Mouse (Mus musculus): ENCODE results near the gene Lamc1. TPM values are rescaled to one million over a fixed set of nuclear protein-coding genes. Genes with fewer than 3 reads are reported as not detected.
"Not testable (repeated sequence)": the region's sequence is repeated elsewhere in the genome, so short reads cannot be mapped to it uniquely, and the experiment has no call there.

The Lamc1 gene
- polyA plus RNA-seq, 1 experiment from 2014 or later: 32.4 TPM

GRCm38 (mm10) chr1:153297774-153298363, 34.7 kb downstream of the Lamc1 start:
- not testable (repeated sequence) for H3K4me3 ChIP-seq (replicated peaks); ATAC-seq (ENCODE audit: insufficient number of reproducible peaks, insufficient read depth, low FRiP score, low TSS enrichment, low read depth); H3K27me3 ChIP-seq; H3K9ac ChIP-seq (replicated peaks); H3K9me3 ChIP-seq; H3K36me3 ChIP-seq; H3K27ac ChIP-seq; H3K4me1 ChIP-seq (replicated peaks); H3K4me2 ChIP-seq
- 92% methylated on average over 4 of the region's 4 CpGs for WGBS

GRCm38 (mm10) chr1:153296035-153296434, 36.6 kb downstream of the Lamc1 start:
- Histone ChIP-seq H3K27me3 (no peaks in the 10 kb centered on the region), H3K4me1 (replicated peaks) (peaks cover 20% of the 10 kb centered on the region), H3K27ac (no peak overlapping the region), H3K4me2 (no peak overlapping the region), H3K9me3 (no peaks in the 10 kb centered on the region), H3K36me3 (no peaks in the 10 kb centered on the region), H3K9ac (replicated peaks) (no peak overlapping the region), H3K4me3 (replicated peaks) (no peak overlapping the region)
- no peak for ATAC-seq (ENCODE audit: insufficient number of reproducible peaks, insufficient read depth, low FRiP score, low TSS enrichment, low read depth)
- 83% methylated on average over 6 of the region's 6 CpGs for WGBS

GRCm38 (mm10) chr1:153292892-153293291, 39.7 kb downstream of the Lamc1 start:
- peaks cover 22% of the 10 kb centered on the region for H3K4me1 ChIP-seq (replicated peaks)
- WGBS: 55% methylated on average over 5 of the region's 5 CpGs
- no peaks in the 10 kb centered on the region for H3K9me3 ChIP-seq
- no peak overlapping the region for H3K4me2 ChIP-seq
- no peak overlapping the region for H3K27ac ChIP-seq
- no peak overlapping the region for H3K4me3 ChIP-seq (replicated peaks)
- H3K9ac ChIP-seq (replicated peaks): no peak overlapping the region
- ATAC-seq (ENCODE audit: insufficient number of reproducible peaks, insufficient read depth, low FRiP score, low TSS enrichment, low read depth): no peak
- no peaks in the 10 kb centered on the region for H3K27me3 ChIP-seq
- H3K36me3 ChIP-seq: 0 out of 2 replicates have a peak, but pooled peaks cover 3% of the 10 kb centered on the region

GRCm38 (mm10) chr1:153292202-153292601, 40.4 kb downstream of the Lamc1 start:
- Histone ChIP-seq H3K4me1 (replicated peaks) (peaks cover 22% of the 10 kb centered on the region), H3K36me3 (0 out of 2 replicates have a peak, but pooled peaks cover 3% of the 10 kb centered on the region), H3K9me3 (no peaks in the 10 kb centered on the region), H3K27me3 (no peaks in the 10 kb centered on the region), H3K9ac (replicated peaks) (no peak overlapping the region), H3K4me2 (no peak overlapping the region), H3K4me3 (replicated peaks) (no peak overlapping the region), H3K27ac (no peak overlapping the region)
- ATAC-seq (ENCODE audit: insufficient number of reproducible peaks, insufficient read depth, low FRiP score, low TSS enrichment, low read depth): no peak
- 58% methylated on average over 6 of the region's 6 CpGs for WGBS

- no peak for ATAC-seq (ENCODE audit: insufficient number of reproducible peaks, insufficient read depth, low FRiP score, low TSS enrichment, low read depth)
- Histone ChIP-seq H3K9ac (replicated peaks) (no peak overlapping the region), H3K4me1 (replicated peaks) (peaks cover 22% of the 10 kb centered on the region), H3K4me3 (replicated peaks) (no peak overlapping the region), H3K27me3 (no peaks in the 10 kb centered on the region), H3K4me2 (no peak overlapping the region), H3K9me3 (no peaks in the 10 kb centered on the region), H3K36me3 (0 out of 2 replicates have a peak, but pooled peaks cover 3% of the 10 kb centered on the region), H3K27ac (no peak overlapping the region)
- WGBS: 18% methylated on average over 4 of the region's 4 CpGs
These were observed 41.2 kb downstream of the Lamc1 start for GRCm38 (mm10) chr1:153291416-153291815.

GRCm38 (mm10) chr1:153288010-153288409, 44.6 kb downstream of the Lamc1 start:
- no peak for ATAC-seq (ENCODE audit: insufficient number of reproducible peaks, insufficient read depth, low FRiP score, low TSS enrichment, low read depth)
- no peak overlapping the region for H3K4me2 ChIP-seq
- peaks cover 19% of the 10 kb centered on the region for H3K4me1 ChIP-seq (replicated peaks)
- no peak overlapping the region for H3K9ac ChIP-seq (replicated peaks)
- H3K27ac ChIP-seq: no peak overlapping the region
- no peak overlapping the region for H3K4me3 ChIP-seq (replicated peaks)
- H3K36me3 ChIP-seq: 0 out of 2 replicates have a peak, but pooled peaks cover 3% of the 10 kb centered on the region
- H3K27me3 ChIP-seq: no peaks in the 10 kb centered on the region
- no peaks in the 10 kb centered on the region for H3K9me3 ChIP-seq
- WGBS: 74% methylated on average over 4 of the region's 4 CpGs

- H3K4me2 ChIP-seq: no peak overlapping the region
- no peak for ATAC-seq (ENCODE audit: insufficient number of reproducible peaks, insufficient read depth, low FRiP score, low TSS enrichment, low read depth)
- no peak overlapping the region for H3K4me3 ChIP-seq (replicated peaks)
- H3K27ac ChIP-seq: no peak overlapping the region
- H3K9me3 ChIP-seq: no peaks in the 10 kb centered on the region
- H3K36me3 ChIP-seq: 0 out of 2 replicates have a peak, but pooled peaks cover 3% of the 10 kb centered on the region
- WGBS: 78% methylated on average over 5 of the region's 5 CpGs
- H3K27me3 ChIP-seq: no peaks in the 10 kb centered on the region
- peaks cover 14% of the 10 kb centered on the region for H3K4me1 ChIP-seq (replicated peaks)
- no peak overlapping the region for H3K9ac ChIP-seq (replicated peaks)
These were observed 45.1 kb downstream of the Lamc1 start for GRCm38 (mm10) chr1:153287443-153287842.

GRCm38 (mm10) chr1:153286216-153286615, 46.4 kb downstream of the Lamc1 start:
- no peak overlapping the region for H3K4me2 ChIP-seq
- no peaks in the 10 kb centered on the region for H3K9me3 ChIP-seq
- no peak overlapping the region for H3K27ac ChIP-seq
- H3K4me3 ChIP-seq (replicated peaks): no peak overlapping the region
- H3K9ac ChIP-seq (replicated peaks): no peak overlapping the region
- H3K4me1 ChIP-seq (replicated peaks): peaks cover 11% of the 10 kb centered on the region
- no peak for ATAC-seq (ENCODE audit: insufficient number of reproducible peaks, insufficient read depth, low FRiP score, low TSS enrichment, low read depth)
- H3K36me3 ChIP-seq: 0 out of 2 replicates have a peak, but pooled peaks cover 3% of the 10 kb centered on the region
- no peaks in the 10 kb centered on the region for H3K27me3 ChIP-seq
- 83% methylated on average over 9 of the region's 9 CpGs for WGBS

- Histone ChIP-seq H3K36me3 (0 out of 2 replicates have a peak, but pooled peaks cover 3% of the 10 kb centered on the region), H3K4me3 (replicated peaks) (no peak overlapping the region), H3K4me2 (no peak overlapping the region), H3K9ac (replicated peaks) (no peak overlapping the region), H3K4me1 (replicated peaks) (peaks cover 9% of the 10 kb centered on the region), H3K27me3 (no peaks in the 10 kb centered on the region), H3K27ac (no peak overlapping the region), H3K9me3 (no peaks in the 10 kb centered on the region)
- ATAC-seq (ENCODE audit: insufficient number of reproducible peaks, insufficient read depth, low FRiP score, low TSS enrichment, low read depth): no peak
- 79% methylated on average over 8 of the region's 8 CpGs for WGBS
These were observed 47.4 kb downstream of the Lamc1 start for GRCm38 (mm10) chr1:153285188-153285587.

GRCm38 (mm10) chr1:153282342-153282975, 50.1 kb downstream of the Lamc1 start:
- 85% methylated on average over 5 of the region's 5 CpGs for WGBS

GRCm38 (mm10) chr1:153281483-153281882, 51.1 kb downstream of the Lamc1 start:
- Histone ChIP-seq H3K4me3 (replicated peaks) (no peak overlapping the region), H3K9ac (replicated peaks) (no peak overlapping the region), H3K4me2 (no peak overlapping the region), H3K27me3 (no peaks in the 10 kb centered on the region), H3K4me1 (replicated peaks) (peaks cover 12% of the 10 kb centered on the region), H3K9me3 (no peaks in the 10 kb centered on the region), H3K27ac (no peak overlapping the region), H3K36me3 (no peaks in the 10 kb centered on the region)
- WGBS: 22% methylated on average over 4 of the region's 4 CpGs
- ATAC-seq (ENCODE audit: insufficient number of reproducible peaks, insufficient read depth, low FRiP score, low TSS enrichment, low read depth): no peak

More at GRCm38 (mm10) chr1:153282342-153282975, 50.1 kb downstream of the Lamc1 start:
- Histone ChIP-seq H3K36me3 (no peaks in the 10 kb centered on the region), H3K9ac (replicated peaks) (no peak overlapping the region), H3K4me3 (replicated peaks) (no peak overlapping the region), H3K4me1 (replicated peaks) (peaks cover 12% of the 10 kb centered on the region), H3K27ac (no peak overlapping the region), H3K9me3 (no peaks in the 10 kb centered on the region), H3K4me2 (no peak overlapping the region), H3K27me3 (no peaks in the 10 kb centered on the region)
- no peak for ATAC-seq (ENCODE audit: insufficient number of reproducible peaks, insufficient read depth, low FRiP score, low TSS enrichment, low read depth)
